Mouse (Mus musculus): ENCODE measurements around the gene Scarb1.

The Scarb1 gene

GRCm38 (mm10) chr5:125230463-125230862, 110.4 kb downstream of the Scarb1 start:
- DNase-seq: no peak

- DNase-seq: no peak
These were observed 111.8 kb downstream of the Scarb1 start for GRCm38 (mm10) chr5:125229097-125229496.

GRCm38 (mm10) chr5:125227699-125228098, 113.2 kb downstream of the Scarb1 start:
- no peak for DNase-seq
